Mouse (Mus musculus) brain, embryonic 14.5 days (tissue): ENCODE results near the gene Tex30.

ENCODE experiments used
- CTCF ChIP-seq: fragments of 200-500 bp; IDR thresholded peaks from 2 replicates; pipeline ENCODE4 v1.5.1; 2012; ENCODE audit warnings: inconsistent platforms, mild to moderate bottlenecking, moderate library complexity, borderline replicate concordance; ENCODE audit not compliant: insufficient read depth, insufficient read length; ENCODE audit errors: extremely low read depth
- POLR2A ChIP-seq: fragments of 200-500 bp; IDR thresholded peaks from 2 replicates; pipeline ENCODE4 v1.6.1; 2012; ENCODE audit warnings: mild to moderate bottlenecking, inconsistent platforms, borderline replicate concordance; ENCODE audit not compliant: poor library complexity, insufficient read depth, insufficient read length, severe bottlenecking; ENCODE audit errors: extremely low read depth

- TF ChIP-seq CTCF (no peak), POLR2A (no peak)
These were observed 27.8 kb upstream of the Tex30 start for GRCm38 (mm10) chr1:44129929-44130581.
